Mouse (Mus musculus): ENCODE results near the gene Fcamr. TPM values are rescaled to one million over a fixed set of nuclear protein-coding genes. Genes with fewer than 3 reads are reported as not detected.

Fcamr gene
- 0.08 and 0.15 TPM in 2 replicates for polyA plus RNA-seq (2012; rRNA removed)

DNA sequence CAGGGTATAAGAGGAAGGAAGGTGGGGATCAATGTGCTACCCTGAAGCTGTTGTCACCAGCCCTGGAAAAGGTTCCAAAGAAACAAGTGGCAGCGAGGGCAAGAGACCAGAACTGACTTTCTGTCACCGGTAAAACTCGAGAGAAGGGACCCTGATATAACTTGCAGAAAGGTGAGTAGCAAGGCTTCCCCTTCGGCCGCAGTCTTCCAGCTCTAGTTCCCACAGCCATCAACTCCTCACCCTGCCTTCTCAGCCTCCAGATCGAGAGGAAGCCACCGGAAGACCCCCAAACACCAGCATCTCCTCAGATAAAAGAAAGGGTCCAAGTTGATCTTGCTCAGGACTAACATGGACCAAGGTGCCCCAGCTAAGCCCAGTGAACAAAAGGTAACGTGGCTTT is at the start of gene Fcamr:
TSS of gene Fcamr (plus strand) at position 301 of the 400 bp plus-strand sequence.

DNA sequence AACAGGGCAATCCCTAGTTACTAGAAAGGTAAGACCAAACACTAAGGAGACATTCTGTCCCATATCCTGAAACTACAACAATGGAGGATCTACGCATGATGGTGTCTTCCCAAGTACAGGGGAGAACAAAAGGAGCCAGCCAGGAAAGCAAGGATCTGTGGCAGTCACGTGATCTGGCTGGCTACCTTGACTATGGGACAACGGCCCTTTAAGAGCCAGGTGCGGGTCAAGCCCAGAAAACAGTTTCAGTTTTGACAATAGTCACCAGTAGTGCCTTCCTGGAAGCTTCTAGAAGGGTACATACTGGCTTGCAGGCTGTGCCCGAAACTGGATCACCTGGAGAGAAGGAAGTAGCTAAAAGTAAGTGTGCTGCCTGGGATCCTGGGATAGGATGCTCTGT is 25.7 kb downstream of the Fcamr start, which contains the start of gene Pigr:
TSS of gene Pigr (plus strand) at position 237 of the 400 bp plus-strand sequence.

Other genes starting within 250 kb of the Fcamr start
- not detected in 2 replicates for gene Zp3r, start 171.3 kb upstream of the Fcamr start, polyA plus RNA-seq (2012; rRNA removed)
- 0.15 and 0.41 TPM in 2 replicates for gene C4bp, start 139.3 kb upstream of the Fcamr start, polyA plus RNA-seq (2012; rRNA removed)
- gene Gm29427, start 85.1 kb upstream of the Fcamr start, polyA plus RNA-seq (2012; rRNA removed), result not detected in 2 replicates
- 1.7 and 1.9 TPM in 2 replicates for gene Yod1, start 83.6 kb upstream of the Fcamr start, polyA plus RNA-seq (2012; rRNA removed)
- 8.6 and 10.9 TPM in 2 replicates for gene Pfkfb2, start 71.6 kb upstream of the Fcamr start, polyA plus RNA-seq (2012; rRNA removed)
- 0.83 and 0.97 TPM in 2 replicates for gene AA986860, start 68.9 kb upstream of the Fcamr start, polyA plus RNA-seq (2012; rRNA removed)
- 2.7 and 5.8 TPM in 2 replicates for gene Pigr, start 25.8 kb downstream of the Fcamr start, polyA plus RNA-seq (2012; rRNA removed)
- 0.35 and 0.46 TPM in 2 replicates for gene Fcmr, start 64.8 kb downstream of the Fcamr start, polyA plus RNA-seq (2012; rRNA removed)
- 0.18 TPM in 1 of 2 replicates, not detected in the other for gene Il24, start 86.6 kb downstream of the Fcamr start, polyA plus RNA-seq (2012; rRNA removed)
- not detected in 2 replicates for gene Il20, start 110.5 kb downstream of the Fcamr start, polyA plus RNA-seq (2012; rRNA removed)
- not detected in 2 replicates for gene Il19, start 139.2 kb downstream of the Fcamr start, polyA plus RNA-seq (2012; rRNA removed)
- not detected in 2 replicates for gene Il10, start 218.9 kb downstream of the Fcamr start, polyA plus RNA-seq (2012; rRNA removed)